Mouse (Mus musculus): Measurements from ENCODE around the gene Rab15. TPM values are rescaled to one million over a fixed set of nuclear protein-coding genes. Genes with fewer than 3 reads are reported as not detected.
"Not testable (repeated sequence)": the region's sequence is repeated elsewhere in the genome, so short reads cannot be mapped to it uniquely, and the experiment has no call there.

Gene Rab15
- polyA plus RNA-seq, 2 experiments: 22.2 TPM

- no peak for ATAC-seq (ENCODE audit: low FRiP score, low read depth)
- no peak for DNase-seq (ENCODE audit: low spot score)
- Histone ChIP-seq H3K36me3 (ENCODE audit: control insufficient read depth, insufficient read depth, low read length) (no peaks in the 10 kb centered on the region), H3K9ac (ENCODE audit: low read depth, low read length, severe bottlenecking) (no peak overlapping the region), H3K4me3 (replicated peaks; ENCODE audit: low read length) (no peak overlapping the region), H3K4me2 (replicated peaks; ENCODE audit: low read depth, low read length, severe bottlenecking) (no peak overlapping the region), H3K27me3 (ENCODE audit: control insufficient read depth, insufficient read depth, low read length) (no peaks in the 10 kb centered on the region), H3K9me3 (ENCODE audit: control insufficient read depth, low read length) (no peaks in the 10 kb centered on the region), H3K4me1 (ENCODE audit: control insufficient read depth, insufficient read depth, low read length) (no peaks in the 10 kb centered on the region), H3K27ac (replicated peaks; ENCODE audit: low read depth, low read length) (no peak overlapping the region)
- 92% methylated on average over 10 of the region's 10 CpGs for WGBS
- TF ChIP-seq POLR2A (IDR thresholded peaks at IDR 0.05; ENCODE audit: borderline replicate concordance, extremely low read depth, insufficient read depth, insufficient read length): no peak
These were observed 19.7 kb downstream of the Rab15 start for GRCm38 (mm10) chr12:76803028-76803427.

GRCm38 (mm10) chr12:76798008-76798720 lies 24.5 kb downstream of the Rab15 start:
- Histone ChIP-seq H3K4me3 (replicated peaks; ENCODE audit: low read length) (no peak overlapping the region), H3K9ac (ENCODE audit: low read depth, low read length, severe bottlenecking) (no peak overlapping the region), H3K4me1 (ENCODE audit: control insufficient read depth, insufficient read depth, low read length) (no peaks in the 10 kb centered on the region), H3K9me3 (ENCODE audit: control insufficient read depth, low read length) (no peaks in the 10 kb centered on the region), H3K27ac (replicated peaks; ENCODE audit: low read depth, low read length) (no peak overlapping the region), H3K27me3 (ENCODE audit: control insufficient read depth, insufficient read depth, low read length) (no peaks in the 10 kb centered on the region), H3K4me2 (replicated peaks; ENCODE audit: low read depth, low read length, severe bottlenecking) (no peak overlapping the region), H3K36me3 (ENCODE audit: control insufficient read depth, insufficient read depth, low read length) (no peaks in the 10 kb centered on the region)
- DNase-seq (ENCODE audit: low spot score) (no peak), ATAC-seq (ENCODE audit: low FRiP score, low read depth) (no peak)
- TF ChIP-seq POLR2A (IDR thresholded peaks at IDR 0.05; ENCODE audit: borderline replicate concordance, extremely low read depth, insufficient read depth, insufficient read length): no peak
- 83% methylated on average over 5 of the region's 5 CpGs for WGBS

GRCm38 (mm10) chr12:76796938-76797539 lies 25.7 kb downstream of the Rab15 start:
- whole genome bisulfite sequencing: 82% methylated on average over 7 of the region's 7 CpGs
- Histone ChIP-seq H3K36me3 (ENCODE audit: control insufficient read depth, insufficient read depth, low read length) (no peaks in the 10 kb centered on the region), H3K4me3 (replicated peaks; ENCODE audit: low read length) (no peak overlapping the region), H3K4me1 (ENCODE audit: control insufficient read depth, insufficient read depth, low read length) (no peaks in the 10 kb centered on the region), H3K9ac (ENCODE audit: low read depth, low read length, severe bottlenecking) (no peak overlapping the region), H3K9me3 (ENCODE audit: control insufficient read depth, low read length) (no peaks in the 10 kb centered on the region), H3K4me2 (replicated peaks; ENCODE audit: low read depth, low read length, severe bottlenecking) (no peak overlapping the region), H3K27ac (replicated peaks; ENCODE audit: low read depth, low read length) (no peak overlapping the region), H3K27me3 (ENCODE audit: control insufficient read depth, insufficient read depth, low read length) (no peaks in the 10 kb centered on the region)
- no peak for TF ChIP-seq POLR2A (IDR thresholded peaks at IDR 0.05; ENCODE audit: borderline replicate concordance, extremely low read depth, insufficient read depth, insufficient read length)
- no peak for DNase-seq (ENCODE audit: low spot score)
- ATAC-seq (ENCODE audit: low FRiP score, low read depth): no peak

- no peak for DNase-seq (ENCODE audit: low spot score)
- Histone ChIP-seq H3K9me3 (ENCODE audit: control insufficient read depth, low read length) (no peaks in the 10 kb centered on the region), H3K27ac (replicated peaks; ENCODE audit: low read depth, low read length) (no peak within 1 kb of the TSS), H3K4me2 (replicated peaks; ENCODE audit: low read depth, low read length, severe bottlenecking) (no peak within 1 kb of the TSS), H3K4me3 (replicated peaks; ENCODE audit: low read length) (no peak within 1 kb of the TSS), H3K27me3 (ENCODE audit: control insufficient read depth, insufficient read depth, low read length) (no peaks in the 10 kb centered on the region), H3K4me1 (ENCODE audit: control insufficient read depth, insufficient read depth, low read length) (no peaks in the 10 kb centered on the region), H3K36me3 (ENCODE audit: control insufficient read depth, insufficient read depth, low read length) (no peaks in the 10 kb centered on the region), H3K9ac (ENCODE audit: low read depth, low read length, severe bottlenecking) (no peak within 1 kb of the TSS)
- 79% methylated on average over 5 of the region's 5 CpGs for WGBS
- no peak for ATAC-seq (ENCODE audit: low FRiP score, low read depth)
- no peak for TF ChIP-seq POLR2A (IDR thresholded peaks at IDR 0.05; ENCODE audit: borderline replicate concordance, extremely low read depth, insufficient read depth, insufficient read length)
These were observed 27.4 kb downstream of the Rab15 start, which contains the start of gene Gpx2 for GRCm38 (mm10) chr12:76795350-76795749. TSS of gene Gpx2 (minus strand) at chr12:76795554.

GRCm38 (mm10) chr12:76792540-76792939 lies 30.2 kb downstream of the Rab15 start:
- DNase-seq (ENCODE audit: low spot score); ATAC-seq (ENCODE audit: low FRiP score, low read depth); H3K27ac ChIP-seq (replicated peaks; ENCODE audit: low read depth, low read length); H3K4me1 ChIP-seq (ENCODE audit: control insufficient read depth, insufficient read depth, low read length); H3K4me2 ChIP-seq (replicated peaks; ENCODE audit: low read depth, low read length, severe bottlenecking); H3K9ac ChIP-seq (ENCODE audit: low read depth, low read length, severe bottlenecking); H3K27me3 ChIP-seq (ENCODE audit: control insufficient read depth, insufficient read depth, low read length); H3K9me3 ChIP-seq (ENCODE audit: control insufficient read depth, low read length); H3K36me3 ChIP-seq (ENCODE audit: control insufficient read depth, insufficient read depth, low read length); H3K4me3 ChIP-seq (replicated peaks; ENCODE audit: low read length): not testable (repeated sequence)
- WGBS: 48% methylated on average over 12 of the region's 14 CpGs

Measured in limb, embryonic 14.5 days (tissue).